Mouse (Mus musculus) gonadal fat pad, adult 2 months (tissue): ENCODE data around the gene Adamts17. TPM values are rescaled to one million over a fixed set of nuclear protein-coding genes. Genes with fewer than 3 reads are reported as not detected.

ENCODE experiments used
- DNase-seq: peaks from one replicate; pipeline ENCODE4 v3.0.0-alpha.2; 2012; ENCODE audit warnings: low read depth
- polyA plus RNA-seq: library from polyadenylated mRNA; depleted of rRNA; stranded (reverse); fragments of >200 nt; gene quantifications from 2 replicates; pipeline ENCODE4 v1.2.3, GENCODE M21; 2012

The Adamts17 gene
- polyA plus RNA-seq, 1 experiment = 0.88 TPM

GRCm38 (mm10) chr7:66846582-66846981 lies 7.0 kb downstream of the Adamts17 start:
- DNase-seq = no peak

DNA sequence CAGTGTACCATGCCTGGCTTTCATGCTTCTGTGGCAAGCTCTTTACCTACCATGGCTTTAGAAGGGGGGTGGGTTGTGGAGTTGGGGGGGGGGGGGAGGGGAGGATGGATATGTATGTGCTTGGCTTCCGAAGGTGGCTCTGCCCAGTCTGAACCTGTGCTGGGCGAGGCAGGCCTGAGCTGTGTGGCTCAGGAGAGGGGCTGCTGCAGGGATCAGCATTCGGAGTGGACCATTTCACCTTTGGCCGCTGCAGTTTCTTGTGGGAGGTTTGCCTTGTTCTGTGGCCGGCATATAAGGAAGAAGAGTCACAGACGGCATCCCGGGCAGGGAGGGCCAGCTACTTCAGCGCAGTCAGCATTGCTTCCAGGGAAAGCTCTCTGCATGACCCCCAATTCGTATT lies 7.8 kb downstream of the Adamts17 start:
- DNase-seq = no peak

DNA sequence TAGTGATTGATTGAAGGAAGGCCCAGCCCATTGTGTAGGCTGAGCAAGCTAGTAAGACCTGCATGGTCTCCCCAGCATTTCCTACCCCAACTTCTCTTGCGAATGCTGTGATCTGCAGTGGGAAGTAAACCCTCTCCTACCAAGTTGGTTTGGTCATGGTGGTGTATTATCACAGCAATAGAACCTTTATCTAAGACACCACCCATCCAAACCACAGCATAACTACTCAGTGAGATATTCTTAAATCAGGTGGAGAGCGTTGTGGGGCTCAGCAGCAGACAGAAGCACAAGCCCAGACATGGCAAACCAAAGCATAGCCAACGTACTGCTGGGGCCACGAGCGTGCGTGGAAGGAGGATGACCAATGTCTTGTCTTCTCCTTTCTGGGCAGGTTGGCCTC lies 9.8 kb downstream of the Adamts17 start:
- DNase-seq = no peak

DNA sequence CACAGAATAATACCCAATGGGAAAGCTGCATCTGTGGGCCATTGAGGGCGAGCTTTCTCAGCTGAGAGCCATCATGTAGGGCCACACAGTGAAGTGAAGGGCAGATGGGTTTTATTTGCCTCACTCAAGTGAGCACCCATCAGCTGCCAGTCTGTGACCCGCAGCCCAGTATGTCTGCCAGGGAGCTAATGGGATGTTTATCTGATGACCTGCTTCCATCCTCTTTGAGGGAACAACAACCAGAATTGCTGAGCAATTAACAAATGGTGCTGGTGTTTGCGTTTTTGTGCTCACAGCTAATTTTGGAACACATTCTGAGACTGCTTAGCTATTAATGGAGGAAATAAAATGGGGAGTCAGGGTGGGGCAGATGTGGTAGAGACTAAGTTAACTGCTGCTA lies 12.6 kb downstream of the Adamts17 start:
- DNase-seq = no peak

GRCm38 (mm10) chr7:66857610-66858009 lies 18.1 kb downstream of the Adamts17 start:
- DNase-seq = no peak

DNA sequence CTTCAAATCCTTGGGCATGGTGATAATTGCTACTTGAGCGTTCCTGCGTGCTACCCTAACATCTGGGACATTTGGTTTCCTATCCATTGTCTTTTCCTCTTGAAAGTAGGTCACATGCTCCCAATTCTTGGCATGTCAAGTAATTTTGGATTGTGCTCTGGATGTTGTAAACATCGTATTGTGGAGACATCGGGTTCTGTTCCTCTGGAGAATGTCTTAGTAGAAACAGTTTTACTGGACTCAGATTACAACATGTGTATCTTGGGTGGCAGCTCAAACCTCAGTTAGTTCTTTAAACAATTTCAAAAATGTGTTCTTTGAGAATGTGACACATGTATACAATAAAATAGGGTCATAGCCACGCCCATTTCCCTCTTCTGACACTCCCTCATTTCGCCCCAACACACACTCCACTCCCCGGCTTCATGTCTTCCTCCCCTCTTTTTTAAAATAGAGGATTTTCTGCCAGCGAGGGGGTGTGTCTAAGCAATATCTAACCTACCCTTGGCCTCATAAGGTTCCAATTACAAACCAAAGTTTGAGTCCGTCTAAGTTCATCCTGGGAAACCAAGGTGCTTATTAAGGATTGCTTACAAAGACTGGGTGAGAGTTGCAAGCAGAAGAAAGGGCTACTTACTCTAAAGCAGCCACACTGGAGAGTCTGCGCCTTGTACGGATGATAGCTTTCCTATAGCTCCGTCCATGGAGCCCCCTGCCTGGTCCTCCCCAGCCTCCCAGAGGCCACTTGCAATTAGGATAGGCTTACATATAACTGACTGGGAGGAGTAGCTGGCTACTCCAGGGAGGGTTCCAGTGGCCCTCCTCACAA lies 18.9 kb downstream of the Adamts17 start:
- no peak for DNase-seq

GRCm38 (mm10) chr7:66859220-66859619 lies 19.7 kb downstream of the Adamts17 start:
- no peak for DNase-seq

DNA sequence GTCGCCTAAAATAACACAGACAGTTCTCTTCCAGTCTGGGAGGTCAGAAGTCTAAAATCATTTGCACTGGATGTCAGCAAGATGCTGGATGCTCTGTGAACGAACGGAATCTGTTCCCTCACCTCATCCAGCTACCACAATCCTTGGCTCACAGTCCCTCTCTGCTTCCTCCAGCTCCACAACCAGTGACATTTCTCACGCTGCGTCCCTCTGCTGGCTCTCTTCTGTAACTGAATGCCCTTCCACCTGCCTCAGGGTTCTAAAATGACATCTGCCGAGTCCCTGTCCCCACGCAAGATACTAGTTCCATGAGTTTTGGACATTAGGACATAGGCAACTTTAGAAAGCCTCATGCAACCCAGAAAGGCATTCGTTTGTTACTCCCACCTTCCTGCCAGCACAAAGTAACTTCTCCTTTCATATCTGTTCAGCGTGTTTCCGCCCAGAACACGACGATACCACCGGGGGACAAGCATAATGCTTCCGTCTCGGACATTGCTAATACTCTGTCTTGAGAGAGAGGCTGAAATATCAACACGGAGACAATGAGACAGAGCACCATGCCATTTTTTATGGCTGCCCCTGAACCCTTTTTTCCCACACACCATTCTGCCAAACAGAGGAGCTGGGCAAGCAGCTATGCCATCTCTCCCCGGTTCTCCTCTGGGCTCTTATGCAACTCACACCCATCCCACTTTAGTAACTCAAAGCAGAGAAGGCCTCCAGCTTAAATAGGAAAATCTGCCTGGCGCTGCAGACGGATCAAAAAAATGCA lies 27.6 kb downstream of the Adamts17 start:
- DNase-seq = no peak

- DNase-seq = no peak
These were observed 28.4 kb downstream of the Adamts17 start for GRCm38 (mm10) chr7:66867719-66868501.

DNA sequence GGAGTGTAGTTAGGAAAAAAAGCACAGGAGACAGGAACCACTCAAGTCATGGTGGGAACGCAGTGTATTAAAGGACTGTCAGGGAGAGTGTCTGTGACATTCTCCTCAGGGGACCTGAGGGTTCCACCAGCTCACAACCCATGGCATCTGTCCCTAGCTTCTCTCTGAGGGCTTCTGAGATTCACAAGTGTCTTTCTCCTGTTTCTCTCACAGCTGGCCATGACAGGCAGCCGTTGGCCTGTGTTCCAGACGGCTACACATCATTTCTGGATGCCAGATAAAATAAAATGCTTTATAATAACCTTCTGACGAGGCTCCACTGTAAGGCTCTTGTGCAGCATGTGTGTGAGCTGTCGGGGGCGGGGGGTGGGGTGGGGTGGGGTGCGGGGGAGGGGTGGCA lies 32.0 kb downstream of the Adamts17 start:
- no peak for DNase-seq

GRCm38 (mm10) chr7:66871940-66872511 lies 32.5 kb downstream of the Adamts17 start:
- DNase-seq = no peak

DNA sequence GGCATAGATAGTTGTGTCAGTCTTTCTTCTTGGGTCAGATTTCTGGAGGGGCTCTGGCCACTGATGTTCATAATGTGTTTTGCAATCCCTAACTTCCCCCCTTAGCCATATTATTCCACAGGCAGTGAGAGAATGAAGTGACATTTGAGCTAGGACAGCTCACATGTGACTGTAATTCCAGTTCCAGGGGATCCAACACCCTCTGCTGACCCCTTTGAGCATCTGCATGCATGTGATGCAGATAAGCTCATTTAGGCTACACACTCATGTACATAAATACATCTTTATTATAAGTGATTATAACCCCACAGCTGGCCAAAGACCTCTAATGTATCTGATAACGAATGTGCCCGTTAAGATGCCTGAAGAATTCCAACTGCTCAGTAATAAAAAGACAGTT lies 33.7 kb downstream of the Adamts17 start:
- DNase-seq = no peak

DNA sequence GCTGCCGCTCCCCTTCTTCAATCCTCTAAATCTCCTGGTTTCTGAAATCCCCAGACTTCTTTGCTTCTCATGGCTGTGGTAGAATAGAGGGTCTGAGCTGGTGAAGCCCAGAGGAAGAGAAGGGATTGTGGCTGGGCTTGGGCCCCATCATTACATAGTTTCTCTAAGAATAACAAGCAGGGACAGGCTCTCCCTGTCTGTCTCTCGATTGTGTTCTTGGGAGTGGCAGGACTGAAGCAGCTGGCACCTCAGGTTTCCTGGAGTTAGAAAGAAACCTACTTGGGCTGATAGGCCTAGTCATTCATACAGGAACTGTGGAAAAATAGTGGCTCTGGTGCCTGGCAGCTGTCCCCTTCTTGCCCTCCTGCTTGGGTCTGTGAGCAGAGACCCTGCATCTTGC lies 51.9 kb downstream of the Adamts17 start:
- no peak for DNase-seq

GRCm38 (mm10) chr7:66892096-66892495 lies 52.6 kb downstream of the Adamts17 start:
- no peak for DNase-seq

DNA sequence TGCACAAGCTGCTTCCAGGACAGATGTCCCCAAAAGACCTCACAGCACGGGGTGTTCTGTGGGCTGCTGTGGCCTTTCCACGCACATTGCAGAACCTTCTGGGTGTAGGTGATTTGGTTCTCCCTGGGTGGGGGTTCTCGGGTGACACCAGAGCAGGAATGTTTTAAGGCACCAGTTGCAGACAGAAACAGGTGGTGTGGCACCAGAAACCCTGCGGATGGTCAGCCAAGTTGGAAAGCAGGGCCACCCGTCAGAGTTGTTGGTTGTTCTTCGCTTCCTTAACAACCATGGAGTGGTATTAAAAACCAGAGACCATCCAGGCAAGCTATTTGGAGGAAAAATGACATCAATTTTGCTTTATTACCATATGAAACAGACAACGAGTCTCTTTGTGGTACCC lies 62.8 kb downstream of the Adamts17 start:
- no peak for DNase-seq

DNA sequence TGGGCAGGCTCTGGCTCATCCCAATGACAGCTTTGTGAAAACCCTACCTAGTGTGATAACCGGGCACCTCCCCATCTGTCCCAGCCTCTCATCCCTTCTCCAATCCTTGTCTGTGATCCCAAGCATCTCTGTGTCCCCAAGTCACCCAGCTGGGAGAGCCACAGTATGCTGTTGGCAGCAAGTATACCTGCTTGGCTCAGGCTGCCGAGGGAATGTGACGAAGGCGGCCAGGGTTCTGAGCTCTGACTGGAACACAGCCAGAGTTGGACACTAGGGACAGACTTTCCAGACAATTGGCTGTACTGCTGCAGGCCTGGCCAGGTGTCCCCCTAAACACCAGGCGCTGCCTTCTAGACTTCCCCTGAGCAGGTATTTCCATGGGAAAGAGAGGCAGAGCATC lies 63.5 kb downstream of the Adamts17 start:
- no peak for DNase-seq

- no peak for DNase-seq
These were observed 66.4 kb downstream of the Adamts17 start for GRCm38 (mm10) chr7:66905941-66906340.

GRCm38 (mm10) chr7:66912866-66913265 lies 73.3 kb downstream of the Adamts17 start:
- DNase-seq = no peak

DNA sequence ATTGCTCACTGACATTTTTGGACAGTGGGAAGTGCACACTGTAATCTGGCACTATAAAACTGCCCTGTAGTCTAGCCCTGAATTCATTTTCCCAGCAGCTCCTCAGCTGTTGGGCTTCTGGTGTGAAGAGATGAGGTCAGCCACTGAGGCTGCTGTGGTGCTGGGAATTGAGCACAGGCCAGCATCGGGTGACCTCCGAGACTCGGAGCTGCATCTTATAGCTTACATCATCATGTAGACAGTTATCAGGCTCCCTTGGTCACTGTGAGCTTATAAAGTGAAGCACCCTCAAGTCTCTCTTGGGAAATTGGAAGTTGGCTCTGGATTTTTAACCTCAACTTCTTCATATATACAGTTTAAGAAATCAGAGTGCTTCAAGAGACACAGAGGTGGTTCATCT lies 84.1 kb downstream of the Adamts17 start:
- no peak for DNase-seq

GRCm38 (mm10) chr7:66924104-66924503 lies 84.6 kb downstream of the Adamts17 start:
- DNase-seq = no peak

GRCm38 (mm10) chr7:66929263-66929662 lies 89.7 kb downstream of the Adamts17 start:
- no peak for DNase-seq

DNA sequence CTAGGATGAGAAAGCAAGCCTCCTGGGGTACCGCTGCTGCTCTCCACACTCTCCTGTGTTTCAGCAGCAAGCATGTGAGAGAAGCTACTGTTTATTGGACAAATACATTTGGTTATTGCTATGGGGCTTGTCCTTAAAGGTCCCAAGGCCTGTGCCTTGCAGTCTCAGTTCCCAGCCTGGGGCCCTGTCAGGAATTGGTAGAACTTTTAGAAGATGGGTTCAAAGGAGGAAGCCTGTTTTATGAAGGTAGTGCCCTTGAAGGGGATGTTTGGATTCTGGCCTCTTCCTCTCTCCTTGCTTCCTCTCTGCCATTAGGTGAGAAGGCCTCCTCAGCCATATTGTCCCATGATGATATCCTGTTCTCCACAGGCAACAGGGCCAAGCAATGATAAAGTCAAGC lies 91.8 kb downstream of the Adamts17 start:
- no peak for DNase-seq
